Comparison of ENCODE assay signal across 12 mouse cellular contexts in genomic region chr3:68691938-68692599, GRCm38 (mm10). TPM values are rescaled to one million over a fixed set of nuclear protein-coding genes. Genes with fewer than 3 reads are reported as not detected.
A peak's percentile ranks its signal among the peaks of the same experiment; 100 is the strongest.
DNase-seq lines count a peak whose midpoint lies in the region; ATAC-seq lines count a peak whose summit lies in the region.
"Had no signal": no experiment of that assay in that cellular context is flagged by ENCODE, and none has a peak within 500 bp of the region (broad histone marks: within the 10 kb centered on the region; RNA-seq: fewer than 3 reads in every experiment).

No protein-coding gene starts in this region.

- 0 out of 2 replicates have a peak overlapping the region, but pooled peaks have one; percentile 27 for H3K27ac ChIP-seq in kidney, embryonic 15.5 days
- no peak overlapping the region for H3K27ac ChIP-seq in midbrain, embryonic 15.5 days
- H3K27ac ChIP-seq: hindbrain, embryonic 15.5 days had no signal

- peaks cover 39% of the 10 kb centered on the region for H3K4me1 ChIP-seq in kidney, embryonic 15.5 days
- peaks cover 4% of the 10 kb centered on the region for H3K4me1 ChIP-seq in midbrain, embryonic 15.5 days

- peak; percentile 2; the same call in 1 of the 2 replicates for ATAC-seq in frontal cortex, adult (ENCODE audit: low TSS enrichment)
- 0 out of 2 replicates have a peak, but pooled peaks have one; percentile 30 for ATAC-seq in kidney, embryonic 15.5 days (replicated peaks; ENCODE audit: low FRiP score)
- ATAC-seq in midbrain, embryonic 15.5 days (replicated peaks) = no peak

- no peak overlapping the region for H3K4me3 ChIP-seq in kidney, embryonic 15.5 days (replicated peaks)
- no peak overlapping the region for H3K4me3 ChIP-seq in midbrain, embryonic 15.5 days
- H3K4me3 ChIP-seq: hindbrain, embryonic 15.5 days had no signal

- no peaks in the 10 kb centered on the region for H3K27me3 ChIP-seq in kidney, embryonic 15.5 days
- H3K27me3 ChIP-seq in midbrain, embryonic 15.5 days (replicated peaks) = no peaks in the 10 kb centered on the region
- H3K27me3 ChIP-seq: hindbrain, embryonic 15.5 days had no signal

- H3K9ac ChIP-seq in kidney, embryonic 15.5 days = no peak overlapping the region
- H3K9ac ChIP-seq in midbrain, embryonic 15.5 days = no peak overlapping the region
- H3K9ac ChIP-seq: hindbrain, embryonic 15.5 days had no signal

- H3K9me3 ChIP-seq in kidney, embryonic 15.5 days (replicated peaks) = no peaks in the 10 kb centered on the region
- H3K9me3 ChIP-seq in midbrain, embryonic 15.5 days = no peaks in the 10 kb centered on the region
- H3K9me3 ChIP-seq: hindbrain, embryonic 15.5 days had no signal

- peak overlapping the region; percentile 14; the same call in 1 of the 2 replicates for H3K4me2 ChIP-seq in kidney, embryonic 15.5 days
- no peak overlapping the region for H3K4me2 ChIP-seq in midbrain, embryonic 15.5 days
- H3K4me2 ChIP-seq: hindbrain, embryonic 15.5 days had no signal

- DNase-seq in frontal cortex, postnatal 25 days (ENCODE audit: low spot score in 2 of 2) = no peak
- DNase-seq in kidney, adult 11 months = no peak
- DNase-seq in thymus, postnatal 25 days = peak; percentile 34
- no peak for DNase-seq in thymus, adult 18-20 months
- DNase-seq in urinary bladder, postnatal 25 days (ENCODE audit: low spot score) = no peak
- DNase-seq: cerebellum, postnatal 36 days; kidney, postnatal 4 days; lung, postnatal 14 days had no signal

- H3K36me3 ChIP-seq in kidney, embryonic 15.5 days = no peaks in the 10 kb centered on the region
- H3K36me3 ChIP-seq in midbrain, embryonic 15.5 days (replicated peaks) = no peaks in the 10 kb centered on the region
- H3K36me3 ChIP-seq: hindbrain, embryonic 15.5 days had no signal

- WGBS in kidney, embryonic 15.5 days = 45% methylated on average over 7 of the region's 7 CpGs
- WGBS in midbrain, embryonic 15.5 days = 87% methylated on average over 7 of the region's 7 CpGs

RNA-seq across cellular contexts. Expression of gene Il12a, which starts 1.6 kb away (rescaled TPM):
- 0.37 and 0.40 TPM in 2 replicates for polyA plus RNA-seq in kidney, embryonic 15.5 days (2015; fragmentation: Nextera tagmentation; extraction: Ambion mirVana)
- polyA plus RNA-seq in midbrain, embryonic 15.5 days (2015; fragmentation: Nextera tagmentation; extraction: Ambion mirVana) = not detected in 2 replicates
